Mouse (Mus musculus): Measurements from ENCODE around the gene Mogs. TPM values are rescaled to one million over a fixed set of nuclear protein-coding genes. Genes with fewer than 3 reads are reported as not detected.

Mogs gene
- total and polyA plus RNA-seq, 3 experiments: 150 to 209 TPM; not detected in 1

DNA sequence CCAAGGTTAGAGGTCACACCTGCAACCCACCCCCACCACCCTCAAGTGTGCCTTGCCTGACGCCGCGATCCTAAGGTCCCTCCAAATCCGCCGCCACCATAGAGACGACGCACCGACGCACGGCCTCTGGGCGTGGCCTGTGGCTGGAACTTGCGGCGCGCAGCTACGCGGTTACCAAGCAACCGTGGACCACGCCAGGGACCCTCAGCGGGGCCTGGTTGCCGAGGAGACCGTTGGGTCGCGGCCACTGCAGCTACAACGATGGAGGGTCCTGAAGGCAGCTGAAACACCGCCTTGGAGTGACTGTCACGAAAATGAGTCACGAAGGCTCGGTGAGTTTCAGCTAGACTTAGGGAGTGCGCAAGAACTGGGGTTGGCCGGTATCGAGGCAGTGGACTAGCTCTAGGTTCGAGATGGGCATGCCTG is 41.0 kb downstream of the Mogs start, which contains the start of the genes Wdr54 and 1700003E16Rik:
TSS of gene Wdr54 (minus strand) at position 139 of the 426 bp plus-strand sequence.
TSS of gene 1700003E16Rik (plus strand) at position 146 of the 426 bp plus-strand sequence.
- peak; percentile 28 to 50; a peak in 2 of 4 replicates for TF ChIP-seq POLR2A (IDR thresholded peaks at IDR 0.05; ENCODE audit: control insufficient read depth in 1 of 2, insufficient read depth in 1 of 2, low read depth in 1 of 2, low read length in 2 of 2, poor library complexity in 1 of 2)
- no peak for TF ChIP-seq JUND (IDR thresholded peaks at IDR 0.05; ENCODE audit: low read depth, low read length)
- TF ChIP-seq SIN3A (IDR thresholded peaks at IDR 0.05; ENCODE audit: low read length): peak; percentile 89
- TF ChIP-seq ZNF384 (IDR thresholded peaks at IDR 0.05; ENCODE audit: low read depth, low read length): no peak
- TF ChIP-seq MAX (IDR thresholded peaks at IDR 0.05; ENCODE audit: low read length): peak; percentile 73
- TF ChIP-seq KAT2A (conservative IDR thresholded peaks at IDR 0.05; ENCODE audit: low read depth, low read length): no peak
- TF ChIP-seq NELFE (IDR thresholded peaks at IDR 0.05; ENCODE audit: low read depth, low read length): peak; percentile 54
- no peak for TF ChIP-seq USF2 (IDR thresholded peaks at IDR 0.05; ENCODE audit: borderline replicate concordance in 1 of 2, insufficient read depth in 1 of 2, low read depth in 1 of 2, low read length in 2 of 2)
- TF ChIP-seq EP300 (IDR thresholded peaks at IDR 0.05; ENCODE audit: low read depth in 1 of 2, low read length in 2 of 2): no peak
- TF ChIP-seq CHD1 (IDR thresholded peaks at IDR 0.05; ENCODE audit: low read depth, low read length): no peak
- TF ChIP-seq TBP (IDR thresholded peaks at IDR 0.05; ENCODE audit: low read depth, low read length): no peak
- no peak for TF ChIP-seq CTCF (IDR thresholded peaks at IDR 0.05 in 2 of 3, conservative IDR thresholded peaks at IDR 0.05 in 1 of 3; ENCODE audit: control insufficient read depth in 1 of 3, insufficient read depth in 1 of 3, low read depth in 2 of 3, low read length in 3 of 3, poor library complexity in 1 of 3, severe bottlenecking in 1 of 3)
- 0 out of 2 replicates have a peak, but pooled peaks have one; percentile 39 for TF ChIP-seq TCF12 (IDR thresholded peaks at IDR 0.05; ENCODE audit: low read depth, low read length)
- TF ChIP-seq MEF2A (IDR thresholded peaks at IDR 0.05; ENCODE audit: extremely low read depth, insufficient replicate concordance, low read depth, low read length, poor library complexity, severe bottlenecking): no peak
- TF ChIP-seq MAFK (IDR thresholded peaks at IDR 0.05; ENCODE audit: borderline replicate concordance, low read depth, low read length): no peak
- 0 out of 2 replicates have a peak, but pooled peaks have one; percentile 20 for TF ChIP-seq MAZ (IDR thresholded peaks at IDR 0.05; ENCODE audit: low read depth, low read length)
- TF ChIP-seq ELF1 (IDR thresholded peaks at IDR 0.05; ENCODE audit: low read depth, low read length): 0 out of 2 replicates have a peak, but pooled peaks have one; percentile 8
- TF ChIP-seq HCFC1 (IDR thresholded peaks at IDR 0.05; ENCODE audit: low read depth, low read length): peak; percentile 60; the same call in 1 of the 2 replicates
- no peak for TF ChIP-seq BHLHE40 (IDR thresholded peaks at IDR 0.05; ENCODE audit: borderline replicate concordance, low read depth, low read length)
- no peak for TF ChIP-seq E2F4 (IDR thresholded peaks at IDR 0.05; ENCODE audit: borderline replicate concordance, low read depth, low read length)
- no peak for TF ChIP-seq GABPA (IDR thresholded peaks at IDR 0.05; ENCODE audit: low read depth, low read length)
- TF ChIP-seq MXI1 (IDR thresholded peaks at IDR 0.05; ENCODE audit: low read depth, low read length): peak; percentile 86
- H3K27ac ChIP-seq (ENCODE audit: control insufficient read depth, low read depth, low read length): no peak within 1 kb of the TSS
- peak within 1 kb of the TSS; percentile 57 for H3K9ac ChIP-seq (ENCODE audit: control insufficient read depth, low read depth, low read length, poor library complexity, severe bottlenecking)
- no peaks in the 10 kb centered on the region for H3K79me2 ChIP-seq (ENCODE audit: control insufficient read depth, insufficient read depth, low read length, poor library complexity)
- peak; percentile 89 for DNase-seq (ENCODE audit: low read depth, low spot score)
- peaks cover 0 to 2% of the 10 kb centered on the region in 2 experiments; a peak in 2 of 4 replicates for H3K36me3 ChIP-seq (ENCODE audit: control insufficient read depth in 1 of 2, insufficient read depth in 2 of 2, low read length in 2 of 2)
- no peaks in the 10 kb centered on the region for H3K9me3 ChIP-seq (replicated peaks; ENCODE audit: insufficient read depth, low read length)
- H3K4me3 ChIP-seq (ENCODE audit: control insufficient read depth in 1 of 2, insufficient read depth in 1 of 2, low read depth in 2 of 2, low read length in 2 of 2): peak within 1 kb of the TSS; percentile 78 to 87
- H3K4me1 ChIP-seq (ENCODE audit: control insufficient read depth in 1 of 2, insufficient read depth in 2 of 2, low read length in 2 of 2): peaks cover 2 to 10% of the 10 kb centered on the region in 2 experiments; a peak in 3 of 4 replicates
- H3K27me3 ChIP-seq (ENCODE audit: control insufficient read depth in 1 of 2, insufficient read depth in 2 of 2, low read length in 2 of 2): no peaks in the 10 kb centered on the region

Measured in MEL (cell line).